Mouse (Mus musculus): ENCODE results near the gene Ing5.
A peak's percentile ranks its signal among the peaks of the same experiment; 100 is the strongest.

Gene Ing5

GRCm38 (mm10) chr1:93803556-93804507 lies at the start of gene Ing5:
TSS of gene Ing5 (plus strand) at chr1:93803965.
- DNase-seq (ENCODE audit: low spot score in 2 of 2), result peak; percentile 99

- DNase-seq (ENCODE audit: low spot score in 2 of 2), result peak; percentile 90
These were observed 49.0 kb upstream of the Ing5 start, which contains the start of gene Thap4 for GRCm38 (mm10) chr1:93754573-93755290. TSS of gene Thap4 (minus strand) at chr1:93754864.

GRCm38 (mm10) chr1:93755291-93755610 lies 48.5 kb upstream of the Ing5 start:
- no peak for DNase-seq (ENCODE audit: low spot score in 2 of 2)

- DNase-seq (ENCODE audit: low spot score in 2 of 2), result no peak
These were observed 48.1 kb upstream of the Ing5 start for GRCm38 (mm10) chr1:93755618-93756017.

GRCm38 (mm10) chr1:93756154-93756553 lies 47.6 kb upstream of the Ing5 start:
- no peak for DNase-seq (ENCODE audit: low spot score in 2 of 2)

GRCm38 (mm10) chr1:93760076-93760475 lies 43.7 kb upstream of the Ing5 start:
- no peak for DNase-seq (ENCODE audit: low spot score in 2 of 2)

- peak; percentile 12 to 38 for DNase-seq (ENCODE audit: low spot score in 2 of 2)
These were observed 40.2 kb upstream of the Ing5 start for GRCm38 (mm10) chr1:93763531-93763930.

GRCm38 (mm10) chr1:93764871-93765591 lies 38.7 kb upstream of the Ing5 start:
- DNase-seq (ENCODE audit: low spot score in 2 of 2), result no peak

GRCm38 (mm10) chr1:93767600-93767999 lies 36.2 kb upstream of the Ing5 start:
- DNase-seq (ENCODE audit: low spot score in 2 of 2), result no peak

GRCm38 (mm10) chr1:93769901-93770300 lies 33.9 kb upstream of the Ing5 start:
- DNase-seq (ENCODE audit: low spot score in 2 of 2), result no peak

- DNase-seq (ENCODE audit: low spot score in 2 of 2), result no peak
These were observed 27.1 kb upstream of the Ing5 start for GRCm38 (mm10) chr1:93776686-93777085.

- no peak for DNase-seq (ENCODE audit: low spot score in 2 of 2)
These were observed 16.9 kb upstream of the Ing5 start for GRCm38 (mm10) chr1:93786912-93787311.

GRCm38 (mm10) chr1:93794526-93794925 lies 9.2 kb upstream of the Ing5 start:
- DNase-seq (ENCODE audit: low spot score in 2 of 2), result no peak

- DNase-seq (ENCODE audit: low spot score in 2 of 2), result no peak
These were observed 7.9 kb upstream of the Ing5 start for GRCm38 (mm10) chr1:93795886-93796285.

- DNase-seq (ENCODE audit: low spot score in 2 of 2), result no peak
These were observed 2.9 kb upstream of the Ing5 start for GRCm38 (mm10) chr1:93800670-93801503.

GRCm38 (mm10) chr1:93801741-93802238 lies 2.0 kb upstream of the Ing5 start, which contains the start of gene Dtymk:
TSS of gene Dtymk (minus strand) at chr1:93801934.
- peak; percentile 92 to 93 for DNase-seq (ENCODE audit: low spot score in 2 of 2)

GRCm38 (mm10) chr1:93802771-93803170 lies 994 bp upstream of the Ing5 start:
- no peak for DNase-seq (ENCODE audit: low spot score in 2 of 2)

- no peak for DNase-seq (ENCODE audit: low spot score in 2 of 2)
These were observed 1.1 kb downstream of the Ing5 start for GRCm38 (mm10) chr1:93804818-93805217.

- peak in 1 of 2 experiments; percentile 14 for DNase-seq (ENCODE audit: low spot score in 2 of 2)
These were observed 1.6 kb downstream of the Ing5 start for GRCm38 (mm10) chr1:93805221-93805951.

- no peak for DNase-seq (ENCODE audit: low spot score in 2 of 2)
These were observed 5.1 kb downstream of the Ing5 start for GRCm38 (mm10) chr1:93808871-93809270.
